Mouse (Mus musculus) heart, adult 2 months (tissue): Measurements from ENCODE around the gene Gpd1. TPM values are rescaled to one million over a fixed set of nuclear protein-coding genes. Genes with fewer than 3 reads are reported as not detected.

ENCODE experiments used
- DNase-seq, 2 experiments: peaks; one replicate each; pipeline ENCODE4 v3.0.0; 2021
- H3K27ac ChIP-seq: fragments of 200-600 bp; 2 replicates; pipeline ENCODE4 v1.8.1; 2022
- H3K27me3 ChIP-seq: fragments of 200-500 bp; 2 replicates; pipeline ENCODE4 v1.6.1; 2012; ENCODE audit warnings: mild to moderate bottlenecking, low read length, inconsistent platforms, mixed read lengths; ENCODE audit not compliant: control insufficient read depth, insufficient read depth
- H3K36me3 ChIP-seq: fragments of 200-500 bp; 2 replicates; pipeline ENCODE4 v1.6.1; 2012; ENCODE audit warnings: low read length, inconsistent platforms; ENCODE audit not compliant: control insufficient read depth, insufficient read depth
- H3K4me1 ChIP-seq: fragments of 200-500 bp; 2 replicates; pipeline ENCODE4 v1.6.1; 2011; ENCODE audit warnings: low read length; ENCODE audit not compliant: control insufficient read depth, insufficient read depth
- H3K4me3 ChIP-seq: fragments of 200-600 bp; 2 replicates; pipeline ENCODE4 v1.8.1; 2022
- H3K79me2 ChIP-seq: fragments of 200-500 bp; replicated peaks from 2 replicates; pipeline ENCODE4 v1.6.1; 2012; ENCODE audit warnings: mild to moderate bottlenecking, inconsistent platforms, low read length, moderate library complexity, mixed read lengths; ENCODE audit not compliant: control insufficient read depth, insufficient read depth
- H3K9ac ChIP-seq: fragments of 200-500 bp; 2 replicates; pipeline ENCODE4 v1.6.1; 2012; ENCODE audit warnings: low read depth, mild to moderate bottlenecking, control low read depth, inconsistent platforms, low read length, mixed read lengths
- CTCF ChIP-seq: fragments of 200-600 bp; IDR thresholded peaks from 2 replicates; pipeline ENCODE4 v1.8.1; 2022; ENCODE audit warnings: antibody characterized with exemption, mild to moderate bottlenecking, moderate library complexity
- EP300 ChIP-seq: fragments of 200-500 bp; IDR thresholded peaks from 2 replicates; pipeline ENCODE4 v1.6.1; 2011; ENCODE audit warnings: low read depth, low read length, control low read depth; ENCODE audit not compliant: insufficient read depth
- POLR2A ChIP-seq: fragments of 200-500 bp; IDR thresholded peaks from 2 replicates; pipeline ENCODE4 v1.6.1; 2011; ENCODE audit warnings: mild to moderate bottlenecking, low read depth, low read length, control low read depth; ENCODE audit not compliant: insufficient read depth
- WGBS: fragments of 180-500 bp; shearing (Covaris S2); methylation state at CpG from one replicate; pipeline ENCODE4 v1.1.7; 2018; 5-methylcytosine and 5-hydroxymethylcytosine counted together
- intact Hi-C: fragments of 180-260 bp; cut with DNase I; formaldehyde crosslinking; loops from one replicate; pipeline ENCODE4 v1.15.1; 2025
- polyA plus RNA-seq: library from polyadenylated mRNA; depleted of rRNA; stranded (reverse); fragments of >200 nt; gene quantifications from 2 replicates; pipeline ENCODE4 v1.2.3, GENCODE M21; 2012
- total RNA-seq, 2 experiments: library from RNA; stranded (reverse); gene quantifications; 2 replicates each; pipeline ENCODE4 v1.2.3; 2021

The Gpd1 gene
- total and polyA plus RNA-seq, 3 experiments, result 51.4 to 177 (median 64.6) TPM

DNA sequence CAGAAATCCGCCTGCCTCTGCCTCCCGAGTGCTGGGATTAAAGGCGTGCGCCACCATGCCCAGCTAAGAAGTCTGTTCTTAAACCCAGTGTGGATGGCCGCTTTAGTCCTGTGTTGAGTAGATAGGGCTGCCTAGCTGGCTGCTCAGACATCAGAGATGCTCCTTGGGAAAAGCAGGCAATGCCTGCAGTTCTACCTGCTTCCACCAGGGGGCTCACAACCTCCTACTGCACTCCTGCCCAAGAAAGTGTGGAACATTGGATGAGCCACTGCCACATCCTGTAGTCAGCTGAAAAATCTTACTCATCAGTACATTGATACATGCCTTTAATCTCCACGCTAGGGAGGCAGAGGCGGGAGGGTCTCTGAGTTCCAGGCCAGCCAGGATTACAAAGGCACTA lies 2.5 kb upstream of the Gpd1 start:
- peaks cover 6% of the 10 kb centered on the region for H3K4me1 ChIP-seq
- H3K9ac ChIP-seq, result no peak overlapping the region
- H3K36me3 ChIP-seq, result no peaks in the 10 kb centered on the region
- no peak overlapping the region for H3K27ac ChIP-seq
- no peaks in the 10 kb centered on the region for H3K27me3 ChIP-seq
- peak; percentile 93 for TF ChIP-seq CTCF
- TF ChIP-seq EP300, result peak; percentile 90
- TF ChIP-seq POLR2A, result no peak
- no peaks in the 10 kb centered on the region for H3K79me2 ChIP-seq
- DNase-seq, result peak; percentile 79 to 80
- WGBS, result 47% methylated on average over 7 of the region's 7 CpGs
- intact Hi-C loops, result loop anchor here (1.0 to 5.0 kb wide), 2 partner anchors 63 to 192 kb away; no protein-coding TSS in a partner anchor
- no peak overlapping the region for H3K4me3 ChIP-seq

DNA sequence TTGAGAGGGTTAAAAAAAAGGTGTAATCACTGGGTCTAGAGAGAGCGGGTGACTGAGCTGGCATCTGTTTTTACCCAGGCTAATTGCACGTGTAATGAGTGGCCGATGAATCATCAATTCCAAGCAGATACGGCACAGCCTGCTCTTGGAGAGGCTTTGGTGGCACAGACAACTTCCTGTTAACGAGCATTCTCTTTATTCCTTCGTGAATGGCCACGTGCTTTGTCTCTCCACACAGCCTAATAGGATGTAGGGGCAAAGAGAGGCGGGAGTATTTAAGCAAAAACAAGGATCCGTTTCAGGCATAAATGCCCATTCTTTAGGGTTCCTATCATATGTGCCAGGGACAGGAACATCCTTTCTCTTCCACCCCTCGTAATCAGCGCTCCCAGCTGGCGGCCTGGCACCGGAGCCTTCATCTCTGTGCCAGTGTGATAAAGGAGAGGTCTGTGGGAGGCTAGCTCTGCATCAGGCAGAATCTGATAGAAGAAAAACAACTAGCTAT lies 1.9 kb upstream of the Gpd1 start:
- 39% methylated on average over 13 of the region's 13 CpGs for WGBS
- no peaks in the 10 kb centered on the region for H3K36me3 ChIP-seq
- no peak for TF ChIP-seq EP300
- no peak for TF ChIP-seq CTCF
- no peak for TF ChIP-seq POLR2A
- no peak for DNase-seq
- no peak overlapping the region for H3K4me3 ChIP-seq
- peaks cover 6% of the 10 kb centered on the region for H3K4me1 ChIP-seq
- H3K79me2 ChIP-seq, result no peaks in the 10 kb centered on the region
- no peaks in the 10 kb centered on the region for H3K27me3 ChIP-seq
- intact Hi-C loops, result loop anchor here (1.0 kb wide), 1 partner anchor 63 kb away; no protein-coding TSS in a partner anchor
- H3K27ac ChIP-seq, result no peak overlapping the region
- no peak overlapping the region for H3K9ac ChIP-seq

DNA sequence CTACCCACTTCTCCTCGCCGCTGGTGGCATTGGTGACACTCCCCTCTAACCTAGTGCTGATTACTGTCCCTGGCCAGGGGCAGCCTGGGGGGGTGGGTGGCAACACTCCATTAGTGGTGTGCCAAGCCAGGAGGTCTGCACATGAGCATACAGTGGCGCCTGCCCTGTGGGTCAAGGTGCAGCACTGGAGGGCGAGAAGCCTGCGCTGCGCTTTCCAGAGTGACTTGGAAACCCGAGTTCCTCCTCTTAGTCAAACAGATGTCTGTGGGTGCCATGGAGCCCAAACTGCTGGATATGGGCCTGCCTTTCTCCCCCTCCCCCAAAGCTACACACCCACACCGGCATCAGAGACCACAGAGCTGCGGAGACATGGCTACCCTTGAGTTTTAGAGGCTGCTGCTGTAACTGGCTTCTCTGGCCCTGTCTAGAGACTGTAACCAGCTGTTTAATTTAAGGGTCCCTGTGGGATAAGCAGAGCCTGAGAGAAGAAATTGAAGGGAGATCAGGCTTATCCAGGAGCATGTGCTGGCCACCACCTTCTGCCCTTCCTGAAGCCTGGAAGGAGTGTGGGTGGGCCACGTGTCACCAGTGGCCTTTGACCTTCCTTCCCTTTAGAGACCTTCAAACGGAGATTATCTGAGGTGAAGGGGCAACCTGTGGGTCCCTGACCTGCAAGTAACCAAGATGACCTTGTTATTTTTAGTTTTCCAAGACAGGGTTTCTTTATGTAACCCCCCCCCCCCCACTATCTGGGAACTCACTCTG lies 1.2 kb upstream of the Gpd1 start:
- intact Hi-C loops, result loop anchor here (1.0 kb wide), 1 partner anchor 62 kb away; no protein-coding TSS in a partner anchor
- no peaks in the 10 kb centered on the region for H3K36me3 ChIP-seq
- TF ChIP-seq POLR2A, result no peak
- no peak for TF ChIP-seq EP300
- no peak for TF ChIP-seq CTCF
- H3K27me3 ChIP-seq, result no peaks in the 10 kb centered on the region
- WGBS, result 57% methylated on average over 11 of the region's 11 CpGs
- H3K79me2 ChIP-seq, result no peaks in the 10 kb centered on the region
- H3K4me3 ChIP-seq, result no peak overlapping the region
- no peak overlapping the region for H3K27ac ChIP-seq
- H3K4me1 ChIP-seq, result peaks cover 6% of the 10 kb centered on the region
- no peak for DNase-seq
- 0 out of 2 replicates have a peak overlapping the region, but pooled peaks have one; percentile 21 for H3K9ac ChIP-seq

DNA sequence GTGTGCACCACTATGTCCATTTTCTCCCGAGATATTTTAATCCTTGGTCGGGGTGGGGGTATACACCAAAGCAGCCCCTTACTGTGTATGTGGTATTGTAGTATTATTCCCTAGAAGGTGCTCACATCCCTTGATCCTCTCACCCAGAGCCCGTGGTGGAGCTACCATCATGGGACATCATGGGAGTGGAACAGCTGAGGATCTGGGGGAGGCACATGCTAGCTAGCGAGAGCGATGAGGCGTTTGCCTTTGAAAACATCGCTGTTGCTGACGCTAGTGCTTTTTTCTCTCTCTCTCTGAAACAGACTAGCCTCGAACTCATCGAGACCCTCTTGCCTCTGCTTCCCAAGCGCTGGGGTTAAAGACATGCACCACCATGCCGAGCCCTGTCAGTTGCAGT lies 501 bp upstream of the Gpd1 start:
- Histone ChIP-seq H3K4me3 (no peak overlapping the region), H3K4me1 (peaks cover 6% of the 10 kb centered on the region), H3K27me3 (no peaks in the 10 kb centered on the region), H3K79me2 (no peaks in the 10 kb centered on the region), H3K9ac (no peak overlapping the region), H3K36me3 (no peaks in the 10 kb centered on the region), H3K27ac (no peak overlapping the region)
- intact Hi-C loops, result no loop called here
- no peak for DNase-seq
- 76% methylated on average over 12 of the region's 12 CpGs for WGBS
- TF ChIP-seq EP300, result no peak
- TF ChIP-seq POLR2A, result no peak
- TF ChIP-seq CTCF, result no peak

DNA sequence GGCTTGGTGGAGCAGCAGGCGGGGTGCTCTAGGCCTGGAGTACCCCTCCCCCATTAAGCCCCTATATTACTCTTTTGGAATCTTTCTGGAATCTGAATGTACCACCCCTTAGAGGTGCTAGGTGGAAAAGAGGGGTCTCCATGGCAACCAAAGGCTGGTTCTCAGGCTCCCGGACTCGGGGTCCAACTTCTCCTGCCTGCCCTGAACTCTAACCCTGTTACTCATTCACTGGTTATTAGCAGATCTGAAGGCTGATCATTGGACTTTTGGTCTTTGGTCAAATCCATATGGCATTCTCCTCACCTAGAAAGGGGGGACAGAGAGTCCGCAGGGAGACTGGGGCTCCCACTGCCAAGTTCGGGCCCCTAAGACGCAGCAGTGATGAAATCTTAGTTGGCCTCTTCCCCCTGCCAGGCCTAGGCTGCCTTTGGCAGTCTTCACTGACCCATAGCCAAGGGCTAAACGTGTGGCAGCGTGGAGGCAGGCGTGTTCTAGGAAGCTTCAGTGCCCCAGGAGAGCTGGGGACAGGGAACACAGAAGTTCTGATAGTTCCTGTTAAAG lies 1.2 kb downstream of the Gpd1 start:
- Histone ChIP-seq H3K79me2 (no peaks in the 10 kb centered on the region), H3K36me3 (no peaks in the 10 kb centered on the region), H3K27ac (no peak overlapping the region; the same call in 1 of the 2 replicates), H3K9ac (no peak overlapping the region), H3K4me3 (no peak overlapping the region), H3K27me3 (no peaks in the 10 kb centered on the region), H3K4me1 (peaks cover 12% of the 10 kb centered on the region)
- WGBS, result 67% methylated on average over 9 of the region's 9 CpGs
- TF ChIP-seq EP300 (0 out of 2 replicates have a peak, but pooled peaks have one; percentile 12), POLR2A (no peak; the same call in 1 of the 2 replicates)
- peak in 1 of 2 experiments; percentile 52 for DNase-seq
- intact Hi-C loops, result no loop called here

DNA sequence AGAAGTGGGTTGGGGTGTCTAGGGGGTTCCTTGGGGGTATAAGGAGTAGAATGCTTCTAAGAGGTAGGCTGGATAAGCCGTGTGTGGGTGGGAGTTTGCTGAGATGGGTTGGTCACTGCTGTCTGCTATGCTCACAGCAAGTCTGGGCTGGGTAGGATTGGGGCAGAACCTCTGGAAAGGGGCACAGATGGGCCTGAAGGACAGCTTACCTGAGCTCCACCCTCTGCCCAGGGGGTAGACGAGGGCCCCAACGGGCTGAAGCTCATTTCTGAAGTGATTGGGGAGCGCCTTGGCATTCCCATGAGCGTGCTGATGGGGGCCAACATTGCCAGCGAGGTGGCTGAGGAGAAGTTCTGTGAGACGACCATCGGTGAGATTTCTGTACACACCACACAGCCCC lies 2.5 kb downstream of the Gpd1 start:
- H3K79me2 ChIP-seq, result no peaks in the 10 kb centered on the region
- H3K4me3 ChIP-seq, result no peak overlapping the region
- H3K36me3 ChIP-seq, result no peaks in the 10 kb centered on the region
- DNase-seq, result no peak
- H3K27me3 ChIP-seq, result no peaks in the 10 kb centered on the region
- H3K27ac ChIP-seq, result no peak overlapping the region
- intact Hi-C loops, result no loop called here
- TF ChIP-seq POLR2A (no peak), EP300 (no peak), CTCF (no peak)
- 86% methylated on average over 8 of the region's 8 CpGs for WGBS
- H3K9ac ChIP-seq, result no peak overlapping the region
- peaks cover 20% of the 10 kb centered on the region for H3K4me1 ChIP-seq
